Mouse (Mus musculus) liver, embryonic 14.5 days (tissue): ENCODE data around the gene Ltb4r2. TPM values are rescaled to one million over a fixed set of nuclear protein-coding genes. Genes with fewer than 3 reads are reported as not detected.

Experiments
- ATAC-seq: fragments of 200-750 bp; cut with Nextera tagmentation; 2 replicates; pipeline ENCODE4 v1.8.0; 2017; ENCODE audit warnings: moderate number of reproducible peaks, mild to moderate bottlenecking, moderate library complexity; ENCODE audit not compliant: insufficient read depth
- DNase-seq, 3 experiments: peaks; one replicate each; pipeline ENCODE4 v3.0.0-alpha.2; 2012 to 2013; ENCODE audit warnings: low read depth in 3 of 3, low spot score in 3 of 3
- H3K27ac ChIP-seq: fragments of 300-500 bp; sonication (generic); 2 replicates; pipeline ENCODE4 v1.5.1; 2014; ENCODE audit warnings: moderate library complexity, mild to moderate bottlenecking, control low read depth, inconsistent platforms
- H3K27me3 ChIP-seq: fragments of 300-500 bp; sonication (generic); 2 replicates; pipeline ENCODE4 v1.6.1; 2014; ENCODE audit warnings: mild to moderate bottlenecking, low read length, moderate library complexity; ENCODE audit not compliant: control insufficient read depth, insufficient read depth
- H3K36me3 ChIP-seq: fragments of 300-500 bp; sonication (generic); replicated peaks from 2 replicates; pipeline ENCODE4 v1.6.1; 2014; ENCODE audit warnings: low read depth; ENCODE audit not compliant: control insufficient read depth, insufficient read depth
- H3K4me1 ChIP-seq, 2 experiments: fragments of 200-500 bp in 1 of 2; fragments of 300-500 bp in 1 of 2; sonication (generic) in 1 of 2; replicated peaks; 2 replicates each; pipeline ENCODE4 v1.6.1; 2012 to 2014; ENCODE audit warnings: antibody characterized with exemption in 1 of 2, inconsistent platforms in 1 of 2, low read length in 1 of 2; ENCODE audit not compliant: control insufficient read depth in 2 of 2, insufficient read depth in 2 of 2
- H3K4me2 ChIP-seq: fragments of 300-500 bp; sonication (generic); 2 replicates; pipeline ENCODE4 v1.6.1; 2014; ENCODE audit warnings: low read depth, mild to moderate bottlenecking, control low read depth, moderate library complexity
- H3K4me3 ChIP-seq, 2 experiments: fragments of 200-500 bp in 1 of 2; fragments of 300-500 bp in 1 of 2; sonication (generic) in 1 of 2; 2 replicates each; pipeline ENCODE4 v1.5.1; 2012 to 2014; ENCODE audit warnings: low read depth in 2 of 2, low read length in 2 of 2, mild to moderate bottlenecking in 2 of 2, control low read depth in 1 of 2, inconsistent platforms in 1 of 2, moderate library complexity in 1 of 2; ENCODE audit not compliant: insufficient read depth in 1 of 2
- H3K9ac ChIP-seq: fragments of 300-500 bp; sonication (generic); replicated peaks from 2 replicates; pipeline ENCODE4 v1.6.1; 2014; ENCODE audit warnings: mild to moderate bottlenecking, control low read depth, moderate library complexity
- H3K9me3 ChIP-seq: fragments of 300-500 bp; sonication (generic); 2 replicates; pipeline ENCODE4 v1.6.1; 2016; ENCODE audit warnings: low read length, mixed read lengths; ENCODE audit not compliant: control insufficient read depth
- CTCF ChIP-seq: IDR thresholded peaks from 2 replicates; pipeline ENCODE4 v1.5.1; 2016; ENCODE audit warnings: antibody characterized with exemption, low read depth, control low read depth
- EP300 ChIP-seq: IDR thresholded peaks from 2 replicates; pipeline ENCODE4 v1.6.1; 2016; ENCODE audit warnings: antibody characterized with exemption, low read depth
- WGBS: fragments of 180-500 bp; shearing (Covaris S2); extraction: QIAGEN DNeasy Blood & Tissue Kit; methylation state at CpG from one replicate; pipeline ENCODE4 v1.1.7; 2014; ENCODE audit not compliant: insufficient replicate concordance; 5-methylcytosine and 5-hydroxymethylcytosine counted together
- polyA plus RNA-seq, 2 experiments: library from polyadenylated mRNA; depleted of rRNA in 1 of 2; stranded (reverse) in 1 of 2; unstranded in 1 of 2; fragments of >200 nt; fragmentation: Nextera tagmentation in 1 of 2; extraction: Ambion mirVana in 1 of 2; gene quantifications; 2 replicates each; pipeline versions ENCODE4 v1.2.1 to v1.2.3; 2012 to 2014

Ltb4r2 gene
- polyA plus RNA-seq, 2 experiments = 0.67 TPM

DNA sequence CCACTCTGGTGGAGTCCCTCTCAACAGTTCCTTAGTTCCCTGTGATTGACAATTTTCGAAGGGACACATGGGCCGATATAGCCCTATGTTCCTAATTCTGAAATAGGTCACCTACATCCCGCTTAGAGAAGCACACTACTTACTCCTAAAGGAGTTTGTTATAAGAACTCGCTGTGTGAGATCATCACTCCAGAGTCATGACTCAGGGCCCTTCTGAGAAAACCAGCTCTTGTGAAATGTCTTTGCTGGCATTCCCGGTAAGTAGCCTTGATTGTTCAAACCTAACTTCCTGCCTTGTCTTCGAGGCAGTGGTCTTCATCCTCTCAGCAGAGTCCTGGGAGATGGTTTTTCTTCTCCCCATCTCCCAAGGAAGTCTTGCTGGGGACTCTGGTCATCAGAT is 7.3 kb downstream of the Ltb4r2 start:
- Histone ChIP-seq H3K9me3 (no peaks in the 10 kb centered on the region), H3K4me1 (peaks cover 9 to 31% of the 10 kb centered on the region in 2 experiments), H3K36me3 (no peaks in the 10 kb centered on the region), H3K4me3 (no peak overlapping the region), H3K27me3 (peaks cover 6% of the 10 kb centered on the region; the same call in 1 of the 2 replicates), H3K4me2 (peak overlapping the region; percentile 32; the same call in 1 of the 2 replicates), H3K9ac (no peak overlapping the region), H3K27ac (no peak overlapping the region)
- WGBS = 74% methylated on average over 6 of the region's 6 CpGs
- TF ChIP-seq CTCF (no peak), EP300 (no peak)
- DNase-seq (no peak), ATAC-seq (no peak)

DNA sequence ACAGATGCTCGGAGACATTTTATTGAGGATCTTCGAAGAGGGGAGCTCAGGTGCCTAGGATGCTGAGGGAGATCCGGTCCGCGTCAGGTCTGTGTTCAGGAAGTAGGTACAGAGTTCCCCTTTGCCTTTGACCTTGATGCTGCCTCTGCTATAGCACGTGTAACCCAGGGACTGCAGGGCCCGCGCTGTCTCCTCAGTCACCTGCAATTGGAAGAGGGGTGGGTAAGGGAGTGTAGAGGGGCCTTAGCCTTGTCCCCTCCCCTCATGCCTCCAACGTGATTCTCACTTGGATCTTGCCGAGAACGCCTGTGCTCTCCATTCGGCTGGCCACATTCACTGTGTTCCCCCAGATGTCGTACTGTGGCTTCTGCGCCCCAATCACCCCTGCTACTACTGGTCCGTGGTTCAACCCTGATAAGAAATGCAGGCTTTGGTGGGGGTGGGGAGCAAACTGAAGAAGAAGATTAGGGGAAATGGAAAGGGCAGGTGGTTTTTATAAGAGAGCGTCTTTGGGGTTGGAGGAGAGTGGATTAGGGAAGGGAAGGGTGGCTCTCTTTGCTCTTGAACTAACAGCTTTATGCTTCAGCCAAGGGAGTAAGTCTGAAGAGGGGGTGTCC is 8.0 kb downstream of the Ltb4r2 start:
- peak; percentile 75 for ATAC-seq
- 26% methylated on average over 16 of the region's 16 CpGs for WGBS
- Histone ChIP-seq H3K27ac (no peak overlapping the region), H3K4me1 (peaks cover 9 to 28% of the 10 kb centered on the region in 2 experiments), H3K36me3 (no peaks in the 10 kb centered on the region), H3K4me3 (no peak overlapping the region), H3K9ac (no peak overlapping the region), H3K4me2 (peak overlapping the region; percentile 32), H3K27me3 (peaks cover 6% of the 10 kb centered on the region; the same call in 1 of the 2 replicates), H3K9me3 (no peaks in the 10 kb centered on the region)
- DNase-seq = peak in 1 of 3 experiments; percentile 45
- no peak for TF ChIP-seq CTCF
- peak; percentile 30; the same call in 1 of the 2 replicates for TF ChIP-seq EP300

DNA sequence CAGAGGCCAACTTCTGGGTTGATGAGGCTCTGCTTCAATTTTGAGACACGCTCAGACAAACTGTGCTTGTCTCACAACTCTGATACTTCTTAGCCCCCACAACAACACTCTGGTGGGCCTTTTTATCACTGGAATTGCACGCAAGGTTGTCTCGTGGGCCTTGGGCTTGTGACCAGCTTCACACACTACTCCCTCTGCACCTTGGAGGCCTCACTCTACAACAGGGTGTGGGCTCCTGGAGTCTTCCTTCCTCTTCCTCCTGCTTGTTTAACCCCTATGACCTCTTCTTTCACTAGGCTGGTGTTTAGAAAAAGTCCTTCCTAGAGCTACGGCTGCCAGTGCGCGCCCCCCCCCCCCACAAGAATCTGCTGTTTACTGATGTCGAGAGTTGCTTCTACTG is 15.5 kb downstream of the Ltb4r2 start:
- no peak overlapping the region for H3K4me3 ChIP-seq
- 42% methylated on average over 7 of the region's 7 CpGs for WGBS
- H3K9me3 ChIP-seq = no peaks in the 10 kb centered on the region
- TF ChIP-seq CTCF (no peak), EP300 (no peak)
- H3K4me2 ChIP-seq = no peak overlapping the region
- no peak overlapping the region for H3K27ac ChIP-seq
- no peaks in the 10 kb centered on the region for H3K27me3 ChIP-seq
- DNase-seq = no peak
- no peak overlapping the region for H3K9ac ChIP-seq
- no peaks in the 10 kb centered on the region for H3K36me3 ChIP-seq
- H3K4me1 ChIP-seq = peaks cover 5 to 13% of the 10 kb centered on the region in 2 experiments; a peak in 3 of 4 replicates
- ATAC-seq = no peak

DNA sequence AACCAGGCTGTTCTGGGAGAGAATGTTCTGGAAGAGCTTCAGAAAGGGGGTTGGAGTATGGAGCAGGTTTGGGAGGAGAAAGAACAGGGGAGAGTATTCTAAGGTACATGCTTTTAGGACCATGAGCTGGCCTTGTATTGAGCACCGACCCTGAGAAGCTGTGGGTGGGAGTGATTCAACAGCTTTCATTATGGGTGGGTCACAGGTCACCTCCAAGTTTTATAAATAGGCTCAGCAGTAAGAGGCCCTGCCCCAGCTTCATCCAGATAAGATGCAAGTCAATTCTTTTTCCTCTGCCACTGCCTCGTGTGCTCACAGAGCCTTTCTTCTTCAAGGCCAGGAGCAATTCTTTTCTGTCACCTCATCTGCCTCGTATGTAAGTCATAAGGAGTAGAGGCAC is 15.9 kb downstream of the Ltb4r2 start:
- H3K9ac ChIP-seq = no peak overlapping the region
- no peaks in the 10 kb centered on the region; the same call in 1 of the 2 replicates for H3K27me3 ChIP-seq
- peaks cover 5 to 13% of the 10 kb centered on the region in 2 experiments; a peak in 3 of 4 replicates for H3K4me1 ChIP-seq
- WGBS = 16% methylated on average over 3 of the region's 3 CpGs
- ATAC-seq = no peak
- H3K4me3 ChIP-seq = no peak overlapping the region
- no peak for DNase-seq
- no peak for TF ChIP-seq CTCF
- no peak for TF ChIP-seq EP300
- no peak overlapping the region for H3K27ac ChIP-seq
- no peak overlapping the region for H3K4me2 ChIP-seq
- H3K9me3 ChIP-seq = no peaks in the 10 kb centered on the region
- no peaks in the 10 kb centered on the region for H3K36me3 ChIP-seq

DNA sequence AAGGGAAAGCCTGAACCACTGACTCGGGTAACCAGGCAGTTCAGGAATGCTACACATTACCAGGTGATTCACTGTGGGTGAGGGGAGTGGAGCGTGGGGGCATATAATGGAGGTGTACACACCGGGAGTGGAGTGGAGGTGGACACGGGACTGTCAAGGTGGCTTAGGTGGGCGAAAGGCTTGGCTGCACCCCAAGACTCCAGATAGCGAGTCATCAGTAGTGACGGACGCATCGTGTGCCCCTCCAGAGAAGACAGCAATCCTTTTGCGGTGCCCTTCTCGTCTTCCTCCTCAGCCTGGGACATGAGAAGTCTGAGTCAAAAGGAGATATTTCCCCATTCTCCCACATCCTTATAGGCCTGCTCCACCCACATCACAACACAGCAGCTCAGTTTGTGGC is 16.6 kb downstream of the Ltb4r2 start:
- peaks cover 6% of the 10 kb centered on the region for H3K27me3 ChIP-seq
- TF ChIP-seq EP300 = no peak
- no peak for TF ChIP-seq CTCF
- no peaks in the 10 kb centered on the region for H3K9me3 ChIP-seq
- DNase-seq (no peak), ATAC-seq (no peak)
- H3K4me3 ChIP-seq = no peak overlapping the region
- no peak overlapping the region for H3K27ac ChIP-seq
- no peak overlapping the region for H3K4me2 ChIP-seq
- 76% methylated on average over 11 of the region's 11 CpGs for WGBS
- no peaks in the 10 kb centered on the region for H3K36me3 ChIP-seq
- H3K9ac ChIP-seq = no peak overlapping the region
- H3K4me1 ChIP-seq = peaks cover 5 to 13% of the 10 kb centered on the region in 2 experiments; a peak in 3 of 4 replicates
